Mouse (Mus musculus) heart, embryonic 10.5 days (tissue): ENCODE measurements around the gene Hmgcl. TPM values are rescaled to one million over a fixed set of nuclear protein-coding genes. Genes with fewer than 3 reads are reported as not detected.

Source experiments
- DNase-seq: peaks from one replicate; pipeline ENCODE4 v3.0.0-alpha.2; 2017; ENCODE audit warnings: low spot score
- H3K27ac ChIP-seq: fragments of 300-500 bp; sonication (generic); 2 replicates; pipeline ENCODE4 v1.5.1; 2016; ENCODE audit warnings: mild to moderate bottlenecking
- H3K27me3 ChIP-seq: fragments of 300-500 bp; sonication (generic); 2 replicates; pipeline ENCODE4 v1.6.1; 2016; ENCODE audit warnings: mild to moderate bottlenecking; ENCODE audit not compliant: poor library complexity, insufficient read depth, severe bottlenecking
- H3K36me3 ChIP-seq: fragments of 300-500 bp; sonication (generic); 2 replicates; pipeline ENCODE4 v1.6.1; 2016; ENCODE audit warnings: mild to moderate bottlenecking, moderate library complexity
- H3K4me1 ChIP-seq: fragments of 300-500 bp; sonication (generic); 2 replicates; pipeline ENCODE4 v1.6.1; 2016; ENCODE audit warnings: mild to moderate bottlenecking
- H3K4me3 ChIP-seq: fragments of 300-500 bp; sonication (generic); 2 replicates; pipeline ENCODE4 v1.5.1; 2016; ENCODE audit warnings: mild to moderate bottlenecking, moderate library complexity
- H3K9me3 ChIP-seq: fragments of 300-500 bp; sonication (generic); 2 replicates; pipeline ENCODE4 v1.6.1; 2016; ENCODE audit warnings: mild to moderate bottlenecking, moderate library complexity
- WGBS: fragments of 180-500 bp; shearing (Covaris S2); methylation state at CpG from one replicate; pipeline ENCODE4 v1.1.7; 2016; 5-methylcytosine and 5-hydroxymethylcytosine counted together
- polyA plus RNA-seq: library from polyadenylated mRNA; unstranded; fragments of >200 nt; fragmentation: Nextera tagmentation; extraction: Ambion mirVana; gene quantifications from 2 replicates; pipeline ENCODE4 v1.2.1, GENCODE M21; 2016

Hmgcl gene
- polyA plus RNA-seq, 1 experiment from 2014 or later = 67.5 TPM

- H3K9me3 ChIP-seq = no peaks in the 10 kb centered on the region
- WGBS = 80% methylated on average over 5 of the region's 5 CpGs
- DNase-seq = peak; percentile 73
- peak overlapping the region; percentile 5; the same call in 1 of the 2 replicates for H3K4me3 ChIP-seq
- peak overlapping the region; percentile 36; the same call in 1 of the 2 replicates for H3K27ac ChIP-seq
- H3K27me3 ChIP-seq = no peaks in the 10 kb centered on the region
- peaks cover 25% of the 10 kb centered on the region for H3K4me1 ChIP-seq
- H3K36me3 ChIP-seq = peaks cover 46% of the 10 kb centered on the region
These were observed 38.3 kb downstream of the Hmgcl start for GRCm38 (mm10) chr4:135984556-135984955.

GRCm38 (mm10) chr4:135985193-135985592 is 38.9 kb downstream of the Hmgcl start:
- H3K4me1 ChIP-seq = peaks cover 25% of the 10 kb centered on the region
- no peaks in the 10 kb centered on the region for H3K27me3 ChIP-seq
- no peaks in the 10 kb centered on the region for H3K9me3 ChIP-seq
- no peak overlapping the region; the same call in 1 of the 2 replicates for H3K4me3 ChIP-seq
- H3K36me3 ChIP-seq = peaks cover 46% of the 10 kb centered on the region
- 79% methylated on average over 5 of the region's 5 CpGs for WGBS
- H3K27ac ChIP-seq = no peak overlapping the region; the same call in 1 of the 2 replicates
- peak; percentile 90 for DNase-seq

- 89% methylated on average over 7 of the region's 7 CpGs for WGBS
- Histone ChIP-seq H3K27me3 (no peaks in the 10 kb centered on the region), H3K36me3 (peaks cover 43% of the 10 kb centered on the region), H3K9me3 (no peaks in the 10 kb centered on the region), H3K4me3 (peak overlapping the region; percentile 85), H3K4me1 (peaks cover 25% of the 10 kb centered on the region), H3K27ac (peak overlapping the region; percentile 18; the same call in 1 of the 2 replicates)
- DNase-seq = peak; percentile 66
These were observed 39.5 kb downstream of the Hmgcl start for GRCm38 (mm10) chr4:135985769-135986168.

GRCm38 (mm10) chr4:135986301-135986942 is 40.2 kb downstream of the Hmgcl start:
- 9% methylated on average over 23 of the region's 23 CpGs for WGBS
- DNase-seq = peak; percentile 80
- no peaks in the 10 kb centered on the region for H3K27me3 ChIP-seq

GRCm38 (mm10) chr4:135986943-135987710 is 40.9 kb downstream of the Hmgcl start, which contains the start of gene Pithd1:
Gene Pithd1 (minus strand): TSS chr4:135987264.
- Histone ChIP-seq H3K4me1 (peaks cover 25% of the 10 kb centered on the region), H3K4me3 (peak within 1 kb of the TSS; percentile 85), H3K36me3 (peaks cover 36% of the 10 kb centered on the region), H3K27me3 (no peaks in the 10 kb centered on the region), H3K9me3 (no peaks in the 10 kb centered on the region), H3K27ac (peak within 1 kb of the TSS; percentile 96)
- DNase-seq = peak; percentile 96
- WGBS = under 1% methylated on average over 81 of the region's 81 CpGs

More at GRCm38 (mm10) chr4:135986301-135986942, 40.2 kb downstream of the Hmgcl start:
- Histone ChIP-seq H3K4me1 (peaks cover 25% of the 10 kb centered on the region), H3K9me3 (no peaks in the 10 kb centered on the region), H3K36me3 (peaks cover 38% of the 10 kb centered on the region), H3K4me3 (peak overlapping the region; percentile 85), H3K27ac (peak overlapping the region; percentile 96)

GRCm38 (mm10) chr4:135987714-135988113 is 41.5 kb downstream of the Hmgcl start:
- peak overlapping the region; percentile 85 for H3K4me3 ChIP-seq
- H3K27me3 ChIP-seq = no peaks in the 10 kb centered on the region
- 68% methylated on average over 9 of the region's 9 CpGs for WGBS
- H3K36me3 ChIP-seq = peaks cover 30% of the 10 kb centered on the region
- DNase-seq = peak; percentile 72
- H3K4me1 ChIP-seq = peaks cover 25% of the 10 kb centered on the region
- H3K9me3 ChIP-seq = no peaks in the 10 kb centered on the region
- H3K27ac ChIP-seq = peak overlapping the region; percentile 96

- no peak for DNase-seq
- H3K4me3 ChIP-seq = no peak overlapping the region
- no peaks in the 10 kb centered on the region for H3K27me3 ChIP-seq
- H3K36me3 ChIP-seq = no peaks in the 10 kb centered on the region
- H3K27ac ChIP-seq = no peak overlapping the region
- H3K4me1 ChIP-seq = no peaks in the 10 kb centered on the region
- WGBS = 96% methylated on average over 6 of the region's 6 CpGs
- H3K9me3 ChIP-seq = no peaks in the 10 kb centered on the region
These were observed 47.7 kb downstream of the Hmgcl start for GRCm38 (mm10) chr4:135993941-135994340.

- 83% methylated on average over 4 of the region's 4 CpGs for WGBS
- H3K4me1 ChIP-seq = no peaks in the 10 kb centered on the region
- no peak for DNase-seq
- H3K9me3 ChIP-seq = no peaks in the 10 kb centered on the region
- H3K36me3 ChIP-seq = no peaks in the 10 kb centered on the region
- no peak overlapping the region for H3K27ac ChIP-seq
- no peak overlapping the region for H3K4me3 ChIP-seq
- H3K27me3 ChIP-seq = no peaks in the 10 kb centered on the region
These were observed 48.9 kb downstream of the Hmgcl start for GRCm38 (mm10) chr4:135995118-135995517.

GRCm38 (mm10) chr4:136004107-136004675 is 57.9 kb downstream of the Hmgcl start:
- DNase-seq = peak; percentile 56
- Histone ChIP-seq H3K4me1 (no peaks in the 10 kb centered on the region), H3K4me3 (no peak overlapping the region), H3K9me3 (no peaks in the 10 kb centered on the region), H3K27ac (no peak overlapping the region), H3K27me3 (no peaks in the 10 kb centered on the region), H3K36me3 (peaks cover 72% of the 10 kb centered on the region)
- WGBS = 88% methylated on average over 5 of the region's 5 CpGs

GRCm38 (mm10) chr4:136004921-136005320 is 58.7 kb downstream of the Hmgcl start:
- no peak overlapping the region for H3K27ac ChIP-seq
- H3K9me3 ChIP-seq = no peaks in the 10 kb centered on the region
- no peaks in the 10 kb centered on the region for H3K4me1 ChIP-seq
- peaks cover 79% of the 10 kb centered on the region for H3K36me3 ChIP-seq
- H3K27me3 ChIP-seq = no peaks in the 10 kb centered on the region
- no peak overlapping the region for H3K4me3 ChIP-seq
- WGBS = 91% methylated on average over 2 of the region's 2 CpGs
- no peak for DNase-seq

GRCm38 (mm10) chr4:136006821-136007220 is 60.6 kb downstream of the Hmgcl start:
- H3K9me3 ChIP-seq = no peaks in the 10 kb centered on the region
- H3K27ac ChIP-seq = no peak overlapping the region
- H3K4me3 ChIP-seq = no peak overlapping the region
- DNase-seq = peak; percentile 7
- peaks cover 92% of the 10 kb centered on the region for H3K36me3 ChIP-seq
- H3K27me3 ChIP-seq = no peaks in the 10 kb centered on the region
- H3K4me1 ChIP-seq = no peaks in the 10 kb centered on the region
- WGBS = 95% methylated on average over 3 of the region's 3 CpGs

GRCm38 (mm10) chr4:136008782-136009447 is 62.7 kb downstream of the Hmgcl start:
- 86% methylated on average over 8 of the region's 8 CpGs for whole genome bisulfite sequencing

More at GRCm38 (mm10) chr4:136008782-136009447, 62.7 kb downstream of the Hmgcl start:
- H3K4me1 ChIP-seq = no peaks in the 10 kb centered on the region
- peaks cover 92% of the 10 kb centered on the region for H3K36me3 ChIP-seq
- no peaks in the 10 kb centered on the region for H3K9me3 ChIP-seq
- H3K27me3 ChIP-seq = no peaks in the 10 kb centered on the region
- H3K27ac ChIP-seq = no peak overlapping the region
- DNase-seq = peak; percentile 33
- no peak overlapping the region for H3K4me3 ChIP-seq
